Mouse (Mus musculus): Measurements from ENCODE around the gene Ky. TPM values are rescaled to one million over a fixed set of nuclear protein-coding genes. Genes with fewer than 3 reads are reported as not detected.

Ky gene
- polyA plus RNA-seq, 1 experiment from 2014 or later = 0.57 TPM

- 93% methylated on average over 6 of the region's 6 CpGs for WGBS
- Histone ChIP-seq H3K36me3 (ENCODE audit: control insufficient read depth, insufficient read depth, low read length) (no peaks in the 10 kb centered on the region), H3K4me1 (replicated peaks; ENCODE audit: control insufficient read depth, insufficient read depth, low read length) (no peaks in the 10 kb centered on the region), H3K4me3 (ENCODE audit: low read depth, low read length) (no peak overlapping the region), H3K9ac (ENCODE audit: low read length) (no peak overlapping the region), H3K9me3 (ENCODE audit: control insufficient read depth, low read length) (no peaks in the 10 kb centered on the region), H3K4me2 (ENCODE audit: low read length) (no peak overlapping the region), H3K27ac (ENCODE audit: low read depth) (no peak overlapping the region), H3K27me3 (replicated peaks; ENCODE audit: control insufficient read depth, insufficient read depth, low read length) (0 out of 2 replicates have a peak, but pooled peaks cover 5% of the 10 kb centered on the region)
- ATAC-seq (replicated peaks; ENCODE audit: low FRiP score, low TSS enrichment, low read depth) = no peak
- no peak for DNase-seq (ENCODE audit: low spot score)
Observed at GRCm38 (mm10) chr9:102498701-102499100, 6.8 kb upstream of the Ky start.

GRCm38 (mm10) chr9:102499266-102499665, 6.3 kb upstream of the Ky start:
- H3K36me3 ChIP-seq (ENCODE audit: control insufficient read depth, insufficient read depth, low read length) = no peaks in the 10 kb centered on the region

GRCm38 (mm10) chr9:102499746-102500145, 5.8 kb upstream of the Ky start:
- no peak overlapping the region for H3K4me2 ChIP-seq (ENCODE audit: low read length)
- DNase-seq (ENCODE audit: low spot score) (no peak), ATAC-seq (replicated peaks; ENCODE audit: low FRiP score, low TSS enrichment, low read depth) (no peak)
- no peak overlapping the region for H3K4me3 ChIP-seq (ENCODE audit: low read depth, low read length)
- H3K27me3 ChIP-seq (replicated peaks; ENCODE audit: control insufficient read depth, insufficient read depth, low read length) = 0 out of 2 replicates have a peak, but pooled peaks cover 6% of the 10 kb centered on the region
- no peak overlapping the region for H3K9ac ChIP-seq (ENCODE audit: low read length)
- H3K9me3 ChIP-seq (ENCODE audit: control insufficient read depth, low read length) = no peaks in the 10 kb centered on the region
- H3K4me1 ChIP-seq (replicated peaks; ENCODE audit: control insufficient read depth, insufficient read depth, low read length) = no peaks in the 10 kb centered on the region
- no peaks in the 10 kb centered on the region for H3K36me3 ChIP-seq (ENCODE audit: control insufficient read depth, insufficient read depth, low read length)
- no peak overlapping the region for H3K27ac ChIP-seq (ENCODE audit: low read depth)

More at GRCm38 (mm10) chr9:102499266-102499665, 6.3 kb upstream of the Ky start:
- no peak overlapping the region for H3K27ac ChIP-seq (ENCODE audit: low read depth)
- 87% methylated on average over 4 of the region's 4 CpGs for WGBS
- ATAC-seq (replicated peaks; ENCODE audit: low FRiP score, low TSS enrichment, low read depth) (no peak), DNase-seq (ENCODE audit: low spot score) (no peak)
- H3K4me3 ChIP-seq (ENCODE audit: low read depth, low read length) = no peak overlapping the region
- no peaks in the 10 kb centered on the region for H3K9me3 ChIP-seq (ENCODE audit: control insufficient read depth, low read length)
- no peaks in the 10 kb centered on the region for H3K4me1 ChIP-seq (replicated peaks; ENCODE audit: control insufficient read depth, insufficient read depth, low read length)
- 0 out of 2 replicates have a peak, but pooled peaks cover 6% of the 10 kb centered on the region for H3K27me3 ChIP-seq (replicated peaks; ENCODE audit: control insufficient read depth, insufficient read depth, low read length)
- H3K9ac ChIP-seq (ENCODE audit: low read length) = no peak overlapping the region
- no peak overlapping the region for H3K4me2 ChIP-seq (ENCODE audit: low read length)

- Histone ChIP-seq H3K27me3 (replicated peaks; ENCODE audit: control insufficient read depth, insufficient read depth, low read length) (peaks cover 18% of the 10 kb centered on the region), H3K4me2 (ENCODE audit: low read length) (no peak overlapping the region), H3K9ac (ENCODE audit: low read length) (no peak overlapping the region), H3K36me3 (ENCODE audit: control insufficient read depth, insufficient read depth, low read length) (no peaks in the 10 kb centered on the region), H3K4me3 (ENCODE audit: low read depth, low read length) (no peak overlapping the region), H3K9me3 (ENCODE audit: control insufficient read depth, low read length) (no peaks in the 10 kb centered on the region), H3K27ac (ENCODE audit: low read depth) (no peak overlapping the region), H3K4me1 (replicated peaks; ENCODE audit: control insufficient read depth, insufficient read depth, low read length) (no peaks in the 10 kb centered on the region; the same call in none of the 2 replicates)
- ATAC-seq (replicated peaks; ENCODE audit: low FRiP score, low TSS enrichment, low read depth) = no peak
- 74% methylated on average over 4 of the region's 4 CpGs for WGBS
- no peak for DNase-seq (ENCODE audit: low spot score)
Observed at GRCm38 (mm10) chr9:102501113-102501512, 4.4 kb upstream of the Ky start.

GRCm38 (mm10) chr9:102502015-102502633, 3.4 kb upstream of the Ky start:
- no peaks in the 10 kb centered on the region for H3K9me3 ChIP-seq (ENCODE audit: control insufficient read depth, low read length)
- H3K36me3 ChIP-seq (ENCODE audit: control insufficient read depth, insufficient read depth, low read length) = no peaks in the 10 kb centered on the region
- no peak for ATAC-seq (replicated peaks; ENCODE audit: low FRiP score, low TSS enrichment, low read depth)
- peaks cover 28% of the 10 kb centered on the region for H3K27me3 ChIP-seq (replicated peaks; ENCODE audit: control insufficient read depth, insufficient read depth, low read length)
- H3K9ac ChIP-seq (ENCODE audit: low read length) = no peak overlapping the region
- H3K4me1 ChIP-seq (replicated peaks; ENCODE audit: control insufficient read depth, insufficient read depth, low read length) = no peaks in the 10 kb centered on the region; the same call in none of the 2 replicates
- DNase-seq (ENCODE audit: low spot score) = no peak
- no peak overlapping the region for H3K4me2 ChIP-seq (ENCODE audit: low read length)
- 81% methylated on average over 11 of the region's 11 CpGs for WGBS
- no peak overlapping the region for H3K4me3 ChIP-seq (ENCODE audit: low read depth, low read length)
- no peak overlapping the region for H3K27ac ChIP-seq (ENCODE audit: low read depth)

GRCm38 (mm10) chr9:102504716-102505378, 703 bp upstream of the Ky start:
- ATAC-seq (replicated peaks; ENCODE audit: low FRiP score, low TSS enrichment, low read depth) = no peak
- WGBS = 76% methylated on average over 3 of the region's 3 CpGs

GRCm38 (mm10) chr9:102508315-102508714, 2.8 kb downstream of the Ky start:
- WGBS = 80% methylated on average over 3 of the region's 3 CpGs
- ATAC-seq (replicated peaks; ENCODE audit: low FRiP score, low TSS enrichment, low read depth) (no peak), DNase-seq (ENCODE audit: low spot score) (no peak)
- no peak overlapping the region for H3K4me2 ChIP-seq (ENCODE audit: low read length)
- H3K36me3 ChIP-seq (ENCODE audit: control insufficient read depth, insufficient read depth, low read length) = no peaks in the 10 kb centered on the region
- peaks cover 32% of the 10 kb centered on the region for H3K27me3 ChIP-seq (replicated peaks; ENCODE audit: control insufficient read depth, insufficient read depth, low read length)
- H3K9ac ChIP-seq (ENCODE audit: low read length) = no peak overlapping the region
- no peaks in the 10 kb centered on the region for H3K9me3 ChIP-seq (ENCODE audit: control insufficient read depth, low read length)
- no peak overlapping the region for H3K4me3 ChIP-seq (ENCODE audit: low read depth, low read length)
- no peaks in the 10 kb centered on the region; the same call in none of the 2 replicates for H3K4me1 ChIP-seq (replicated peaks; ENCODE audit: control insufficient read depth, insufficient read depth, low read length)
- H3K27ac ChIP-seq (ENCODE audit: low read depth) = no peak overlapping the region

More at GRCm38 (mm10) chr9:102504716-102505378, 703 bp upstream of the Ky start:
- Histone ChIP-seq H3K27ac (ENCODE audit: low read depth) (no peak overlapping the region), H3K4me1 (replicated peaks; ENCODE audit: control insufficient read depth, insufficient read depth, low read length) (no peaks in the 10 kb centered on the region; the same call in none of the 2 replicates), H3K9me3 (ENCODE audit: control insufficient read depth, low read length) (no peaks in the 10 kb centered on the region), H3K27me3 (replicated peaks; ENCODE audit: control insufficient read depth, insufficient read depth, low read length) (peaks cover 33% of the 10 kb centered on the region), H3K4me3 (ENCODE audit: low read depth, low read length) (no peak overlapping the region), H3K36me3 (ENCODE audit: control insufficient read depth, insufficient read depth, low read length) (no peaks in the 10 kb centered on the region), H3K4me2 (ENCODE audit: low read length) (no peak overlapping the region), H3K9ac (ENCODE audit: low read length) (no peak overlapping the region)
- no peak for DNase-seq (ENCODE audit: low spot score)

- no peak for DNase-seq (ENCODE audit: low spot score)
- WGBS = 43% methylated on average over 8 of the region's 8 CpGs
Observed at GRCm38 (mm10) chr9:102511423-102511822, 5.9 kb downstream of the Ky start.

More at GRCm38 (mm10) chr9:102511423-102511822, 5.9 kb downstream of the Ky start:
- H3K4me1 ChIP-seq (replicated peaks; ENCODE audit: control insufficient read depth, insufficient read depth, low read length) = no peaks in the 10 kb centered on the region
- peaks cover 12% of the 10 kb centered on the region for H3K27me3 ChIP-seq (replicated peaks; ENCODE audit: control insufficient read depth, insufficient read depth, low read length)
- no peak overlapping the region for H3K4me2 ChIP-seq (ENCODE audit: low read length)
- peak; percentile 53; the same call in 1 of the 2 replicates for ATAC-seq (replicated peaks; ENCODE audit: low FRiP score, low TSS enrichment, low read depth)
- no peak overlapping the region for H3K4me3 ChIP-seq (ENCODE audit: low read depth, low read length)
- no peak overlapping the region for H3K9ac ChIP-seq (ENCODE audit: low read length)
- H3K36me3 ChIP-seq (ENCODE audit: control insufficient read depth, insufficient read depth, low read length) = no peaks in the 10 kb centered on the region
- no peak overlapping the region for H3K27ac ChIP-seq (ENCODE audit: low read depth)
- no peaks in the 10 kb centered on the region for H3K9me3 ChIP-seq (ENCODE audit: control insufficient read depth, low read length)
